Mouse (Mus musculus) midbrain, embryonic 14.5 days (tissue): ENCODE measurements around the gene Topbp1. TPM values are rescaled to one million over a fixed set of nuclear protein-coding genes. Genes with fewer than 3 reads are reported as not detected.

ENCODE experiments used
- ATAC-seq: fragments of 200-750 bp; cut with Nextera tagmentation; 2 replicates; pipeline ENCODE4 v1.8.0; 2017; ENCODE audit warnings: moderate number of reproducible peaks, moderate library complexity; ENCODE audit not compliant: low FRiP score, low TSS enrichment
- DNase-seq: peaks from one replicate; pipeline ENCODE4 v3.0.0-alpha.2; 2015
- H3K27ac ChIP-seq: fragments of 300-500 bp; sonication (generic); replicated peaks from 2 replicates; pipeline ENCODE4 v1.5.1; 2014; ENCODE audit warnings: mild to moderate bottlenecking, low read depth, low read length, moderate library complexity
- H3K27me3 ChIP-seq: fragments of 300-500 bp; sonication (generic); 2 replicates; pipeline ENCODE4 v1.6.1; 2014; ENCODE audit warnings: low read length, control low read depth, mixed read lengths; ENCODE audit not compliant: control insufficient read depth, insufficient read depth
- H3K36me3 ChIP-seq: fragments of 300-500 bp; sonication (generic); 2 replicates; pipeline ENCODE4 v1.6.1; 2014; ENCODE audit warnings: low read length, control low read depth; ENCODE audit not compliant: control insufficient read depth, insufficient read depth
- H3K4me1 ChIP-seq: fragments of 300-500 bp; sonication (generic); 2 replicates; pipeline ENCODE4 v1.6.1; 2014; ENCODE audit warnings: mild to moderate bottlenecking, antibody characterized with exemption, low read length, control low read depth; ENCODE audit not compliant: control insufficient read depth, insufficient read depth
- H3K4me2 ChIP-seq: fragments of 300-500 bp; sonication (generic); 2 replicates; pipeline ENCODE4 v1.6.1; 2014; ENCODE audit warnings: mild to moderate bottlenecking, low read length, moderate library complexity
- H3K4me3 ChIP-seq: fragments of 300-500 bp; sonication (generic); replicated peaks from 2 replicates; pipeline ENCODE4 v1.5.1; 2014; ENCODE audit warnings: low read depth, low read length
- H3K9ac ChIP-seq: fragments of 300-500 bp; sonication (generic); replicated peaks from 2 replicates; pipeline ENCODE4 v1.6.1; 2014; ENCODE audit warnings: mild to moderate bottlenecking, low read length, moderate library complexity
- H3K9me3 ChIP-seq: fragments of 300-500 bp; sonication (generic); 2 replicates; pipeline ENCODE4 v1.6.1; 2016; ENCODE audit warnings: low read length, control low read depth, mixed read lengths; ENCODE audit not compliant: control insufficient read depth
- WGBS: fragments of 180-500 bp; shearing (Covaris S2); extraction: QIAGEN DNeasy Blood & Tissue Kit; methylation state at CpG from one replicate; pipeline ENCODE4 v1.1.7; 2014; 5-methylcytosine and 5-hydroxymethylcytosine counted together
- polyA plus RNA-seq: library from polyadenylated mRNA; unstranded; fragments of >200 nt; fragmentation: Nextera tagmentation; extraction: Ambion mirVana; gene quantifications from 2 replicates; pipeline ENCODE4 v1.2.1, GENCODE M21; 2014

Topbp1 gene
- polyA plus RNA-seq, 1 experiment from 2014 or later = 23.8 TPM

DNA sequence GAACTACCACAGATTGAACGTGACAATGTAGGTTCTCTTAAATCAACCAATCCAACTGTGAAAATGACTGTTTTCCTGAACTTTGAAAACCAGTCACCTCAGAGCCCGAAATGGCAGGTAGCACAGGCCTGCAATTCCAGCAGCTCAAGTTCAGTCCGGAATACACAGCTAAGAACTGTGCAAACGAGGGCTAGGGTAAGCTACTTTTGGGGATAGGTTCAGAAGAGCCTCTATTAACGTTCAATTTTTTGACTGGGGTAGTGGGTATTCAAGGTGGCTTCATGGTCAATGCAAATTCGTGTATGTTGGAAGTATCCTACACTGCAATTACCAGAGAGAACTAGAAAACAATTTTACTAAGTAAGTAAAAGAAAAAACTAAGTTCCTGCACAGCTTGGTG, 58.1 kb downstream of the Topbp1 start:
- ATAC-seq (no peak), DNase-seq (no peak)
- Histone ChIP-seq H3K9me3 (no peaks in the 10 kb centered on the region), H3K4me1 (peaks cover 17% of the 10 kb centered on the region), H3K36me3 (peaks cover 17% of the 10 kb centered on the region), H3K27me3 (no peaks in the 10 kb centered on the region), H3K4me3 (peak overlapping the region; percentile 88), H3K9ac (no peak overlapping the region), H3K27ac (no peak overlapping the region), H3K4me2 (peak overlapping the region; percentile 87)
- WGBS = 74% methylated on average over 6 of the region's 6 CpGs

DNA sequence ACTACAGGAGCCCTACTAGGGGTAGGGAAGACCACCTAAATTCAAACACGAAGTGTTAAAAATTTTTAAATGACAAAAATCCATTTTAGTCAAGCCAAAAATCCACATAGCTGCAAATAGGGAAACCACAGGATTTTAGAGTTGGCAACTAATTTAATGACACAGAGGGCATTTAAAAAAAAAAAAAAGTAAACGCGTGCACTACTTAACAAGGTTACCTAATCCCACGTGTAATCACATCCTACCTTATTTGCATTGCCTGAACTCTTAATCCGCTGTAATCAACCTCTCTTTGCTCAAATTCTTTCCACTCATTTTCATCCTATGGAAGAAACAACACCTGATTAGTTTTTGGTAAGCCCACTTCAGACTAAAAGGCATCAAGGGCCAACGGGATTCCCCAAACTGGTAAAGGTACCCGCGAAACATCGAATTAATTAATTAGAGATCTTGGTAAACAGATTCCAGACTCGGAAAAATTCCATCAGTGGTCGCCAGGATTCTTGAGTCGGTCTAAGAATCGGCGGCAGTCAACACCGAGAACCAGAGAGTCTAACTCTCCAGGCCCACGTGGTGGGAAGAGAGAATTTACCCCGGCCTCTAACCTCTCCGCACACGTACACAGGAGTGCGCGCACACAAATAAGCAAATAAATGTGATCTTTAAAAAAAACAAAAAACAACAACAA, 58.9 kb downstream of the Topbp1 start:
- Histone ChIP-seq H3K36me3 (peaks cover 10% of the 10 kb centered on the region), H3K4me3 (peak overlapping the region; percentile 88), H3K9ac (peak overlapping the region; percentile 83), H3K9me3 (no peaks in the 10 kb centered on the region), H3K27me3 (no peaks in the 10 kb centered on the region), H3K4me2 (peak overlapping the region; percentile 87), H3K4me1 (peaks cover 17% of the 10 kb centered on the region), H3K27ac (no peak overlapping the region)
- WGBS = 2% methylated on average over 21 of the region's 21 CpGs
- DNase-seq = peak; percentile 63
- no peak for ATAC-seq

DNA sequence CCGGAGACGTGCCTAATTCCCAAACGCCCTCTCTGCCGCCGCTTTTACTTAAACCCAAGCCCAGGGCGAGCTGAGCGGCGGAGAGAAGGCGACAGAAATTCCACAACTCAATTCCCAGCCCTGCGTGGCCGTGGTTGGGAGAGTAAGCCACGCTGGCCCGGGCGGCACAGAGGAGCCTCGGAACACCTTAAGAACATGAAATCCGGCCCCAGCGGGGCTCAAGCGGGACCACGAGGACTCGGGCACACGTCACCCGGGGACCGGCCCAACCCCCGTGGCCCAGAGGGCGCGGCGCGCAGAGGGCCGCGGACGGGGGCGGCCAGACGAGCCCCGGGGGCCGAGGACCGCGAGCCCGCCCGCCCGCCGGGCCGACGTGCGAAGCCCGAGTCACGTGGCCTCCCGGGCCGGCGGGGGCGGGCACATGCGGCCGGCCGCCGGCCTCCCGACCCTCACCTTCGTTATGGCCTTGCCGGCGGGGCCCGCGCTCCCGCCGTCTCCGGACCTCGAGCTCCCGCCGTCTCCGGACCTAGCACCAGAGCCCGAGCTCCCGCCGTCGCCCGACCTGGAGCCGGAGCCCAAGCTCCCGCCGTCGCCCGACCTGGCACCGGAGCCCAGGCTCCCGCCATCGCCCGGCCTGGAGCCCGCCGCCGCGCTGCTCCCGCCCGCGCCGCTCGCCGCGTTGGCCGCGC, 59.7 kb downstream of the Topbp1 start:
- Histone ChIP-seq H3K4me1 (peaks cover 17% of the 10 kb centered on the region), H3K36me3 (0 out of 2 replicates have a peak, but pooled peaks cover 3% of the 10 kb centered on the region), H3K27me3 (no peaks in the 10 kb centered on the region), H3K9me3 (no peaks in the 10 kb centered on the region), H3K4me3 (peak overlapping the region; percentile 88), H3K27ac (peak overlapping the region; percentile 95), H3K9ac (peak overlapping the region; percentile 83), H3K4me2 (peak overlapping the region; percentile 87)
- DNase-seq (peak; percentile 74), ATAC-seq (peak; percentile 19)
- WGBS = 4% methylated on average over 85 of the region's 94 CpGs

DNA sequence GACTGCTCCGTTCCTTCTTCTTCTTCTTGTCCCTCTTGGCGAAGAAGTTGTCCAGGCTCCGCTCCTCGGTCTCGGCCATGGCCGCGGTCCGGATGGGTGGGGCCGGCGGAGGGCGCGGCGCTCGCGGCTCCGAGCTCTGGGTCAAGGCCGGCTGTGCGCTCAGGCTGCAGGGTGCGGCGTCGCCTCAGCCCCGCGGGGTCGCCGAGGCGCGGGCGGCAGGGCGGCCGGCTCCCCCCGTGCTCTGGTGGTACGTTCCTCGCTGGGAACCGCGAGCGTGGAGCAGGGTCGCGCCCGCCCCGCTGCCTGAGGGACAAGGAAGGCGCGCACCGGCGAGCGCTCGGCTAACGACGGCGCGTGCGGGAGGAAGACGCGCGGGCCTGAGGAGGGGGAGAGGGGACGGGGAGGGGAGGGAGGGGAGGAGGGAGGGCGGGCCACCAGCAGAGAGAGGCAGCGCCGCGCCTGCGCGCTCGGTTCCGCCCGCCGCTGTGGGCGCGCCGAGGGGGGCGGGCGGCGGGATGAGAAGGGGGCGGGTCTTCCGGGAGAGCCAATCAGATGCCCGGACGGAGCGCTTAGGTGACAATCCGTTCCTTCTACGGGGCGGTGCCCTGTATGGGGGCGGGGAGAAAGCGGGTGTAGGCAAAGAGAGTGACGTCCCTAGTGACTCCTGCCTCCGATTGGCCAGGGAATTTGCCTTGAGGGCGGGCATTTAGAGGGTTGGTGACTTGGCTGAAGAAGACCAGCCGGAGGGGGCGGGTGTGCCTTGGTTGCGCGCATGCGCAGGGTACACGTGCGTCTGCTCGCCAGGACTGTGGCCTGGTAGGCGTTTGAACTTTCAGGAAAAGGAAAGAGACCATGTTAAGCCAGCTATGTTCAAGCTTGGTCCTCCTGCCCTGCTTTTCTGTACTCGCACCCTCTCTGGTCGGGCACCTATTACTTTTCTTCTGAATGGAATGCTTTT, 60.6 kb downstream of the Topbp1 start, which contains the start of gene Cdv3:
Gene Cdv3 (minus strand): TSS at position 551 of the 958 bp plus-strand sequence.
- 1% methylated on average over 91 of the region's 95 CpGs for WGBS
- peak within 1 kb of the TSS; percentile 83 for H3K9ac ChIP-seq
- peaks cover 17% of the 10 kb centered on the region for H3K4me1 ChIP-seq
- peak; percentile 99 for ATAC-seq
- peak; percentile 99 for DNase-seq
- H3K27me3 ChIP-seq = no peaks in the 10 kb centered on the region
- H3K4me2 ChIP-seq = peak within 1 kb of the TSS; percentile 87
- 0 out of 2 replicates have a peak, but pooled peaks cover 3% of the 10 kb centered on the region for H3K36me3 ChIP-seq
- no peaks in the 10 kb centered on the region for H3K9me3 ChIP-seq
- H3K27ac ChIP-seq = peak within 1 kb of the TSS; percentile 95
- peak within 1 kb of the TSS; percentile 88 for H3K4me3 ChIP-seq

DNA sequence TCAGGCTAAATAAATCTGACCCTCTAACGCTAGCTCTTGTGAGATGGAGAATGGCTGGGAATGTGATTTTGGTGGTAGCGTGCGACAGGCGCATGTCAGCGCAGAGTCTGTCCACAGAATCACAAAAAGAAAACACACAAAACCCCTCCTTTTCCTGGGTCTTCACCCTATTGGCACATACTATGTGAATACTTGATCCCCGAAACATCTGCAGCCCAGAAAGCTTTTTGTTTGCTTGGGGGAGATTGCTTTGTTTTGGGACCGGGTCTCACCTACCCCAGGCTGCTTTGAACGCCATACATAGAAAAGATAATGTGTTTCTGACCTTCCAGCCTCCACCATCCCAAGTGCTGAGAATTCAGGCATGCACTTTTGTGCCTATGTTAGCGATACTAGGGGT, 61.3 kb downstream of the Topbp1 start:
- H3K4me3 ChIP-seq = peak overlapping the region; percentile 31
- no peak overlapping the region; the same call in 1 of the 2 replicates for H3K9ac ChIP-seq
- ATAC-seq = no peak
- no peaks in the 10 kb centered on the region for H3K9me3 ChIP-seq
- no peak for DNase-seq
- 60% methylated on average over 9 of the region's 9 CpGs for WGBS
- H3K4me2 ChIP-seq = peak overlapping the region; percentile 63
- no peaks in the 10 kb centered on the region for H3K27me3 ChIP-seq
- H3K36me3 ChIP-seq = 0 out of 2 replicates have a peak, but pooled peaks cover 3% of the 10 kb centered on the region
- H3K4me1 ChIP-seq = peaks cover 17% of the 10 kb centered on the region
- peak overlapping the region; percentile 70 for H3K27ac ChIP-seq

DNA sequence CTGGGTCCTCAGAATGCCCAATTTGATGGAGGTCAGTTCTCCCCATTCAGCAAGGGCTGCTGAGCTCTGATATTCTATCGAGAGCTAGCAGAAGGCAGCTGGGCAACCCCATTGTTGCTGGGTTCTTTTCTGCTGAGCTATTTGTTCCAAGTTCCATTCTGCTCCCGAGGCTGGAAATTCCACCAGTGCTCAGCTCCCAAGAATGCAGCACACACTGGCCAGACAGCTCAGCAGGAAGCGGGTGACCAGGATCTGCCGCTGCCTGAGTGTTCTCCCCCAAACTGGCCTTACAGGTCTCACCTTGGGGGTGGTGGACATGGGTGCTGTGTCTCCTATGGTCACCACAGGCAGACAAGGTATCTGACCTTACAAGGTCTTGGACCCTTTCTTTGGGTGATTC, 64.9 kb downstream of the Topbp1 start:
- Histone ChIP-seq H3K4me2 (no peak overlapping the region), H3K9me3 (no peaks in the 10 kb centered on the region), H3K9ac (no peak overlapping the region), H3K27ac (no peak overlapping the region), H3K36me3 (no peaks in the 10 kb centered on the region), H3K4me1 (peaks cover 7% of the 10 kb centered on the region), H3K27me3 (no peaks in the 10 kb centered on the region), H3K4me3 (no peak overlapping the region)
- 54% methylated on average over 4 of the region's 4 CpGs for WGBS
- no peak for DNase-seq
- no peak for ATAC-seq

DNA sequence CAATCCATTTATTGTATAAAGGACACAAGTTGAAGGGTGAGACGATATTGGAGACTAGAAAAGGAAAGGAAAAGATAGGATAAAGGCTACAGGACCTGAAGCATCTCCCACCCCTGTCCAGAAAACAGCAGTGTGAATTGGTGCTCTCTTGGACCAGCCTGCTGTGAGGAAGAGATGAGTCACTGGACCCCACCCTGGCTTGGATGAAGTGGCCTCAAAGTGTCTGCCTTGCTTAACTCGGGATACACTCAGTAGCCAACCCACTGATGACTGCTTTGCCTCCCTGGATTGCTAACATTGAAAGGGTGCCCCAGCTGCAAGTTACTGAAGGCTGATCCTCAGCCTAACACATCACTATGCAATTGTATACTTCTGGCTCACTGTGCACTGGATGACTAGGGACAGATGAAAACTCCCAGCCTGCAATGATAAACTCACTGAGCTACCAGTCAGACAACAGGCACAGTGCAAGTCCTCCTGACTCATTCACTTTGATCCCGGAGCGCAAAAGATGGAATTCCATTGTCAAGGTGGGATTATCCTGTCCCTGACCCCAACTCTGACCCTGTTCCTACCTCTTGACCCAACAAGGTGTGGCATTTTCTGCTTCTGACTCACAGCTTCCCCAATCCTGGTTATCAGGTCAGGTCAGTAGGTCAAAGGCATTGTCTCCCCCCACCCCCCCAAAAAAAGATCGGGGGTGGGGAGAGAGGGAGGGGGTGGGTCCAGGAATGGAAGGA, 67.4 kb downstream of the Topbp1 start:
- Histone ChIP-seq H3K27ac (no peak overlapping the region), H3K4me3 (no peak overlapping the region), H3K9me3 (no peaks in the 10 kb centered on the region), H3K4me1 (no peaks in the 10 kb centered on the region), H3K4me2 (no peak overlapping the region), H3K27me3 (no peaks in the 10 kb centered on the region), H3K36me3 (no peaks in the 10 kb centered on the region), H3K9ac (no peak overlapping the region)
- ATAC-seq (no peak), DNase-seq (no peak)
- WGBS = 65% methylated on average over 5 of the region's 5 CpGs
